Mouse (Mus musculus) MEL (cell line): ENCODE measurements at regions not wholly inside any gene's neighbourhood (a gene's known extent, or its start where the extent isn't known, plus 50 kb on each side); places are given as distances from the start of the nearest gene placed in this dataset.

Experiments used
- DNase-seq: peaks from one replicate; pipeline ENCODE4 v3.0.0; 2011; ENCODE audit warnings: low read depth, low spot score
- H3K27ac ChIP-seq: 2 replicates; pipeline ENCODE4 v1.5.1; 2012; ENCODE audit warnings: low read depth, mild to moderate bottlenecking, control low read depth, low read length, moderate library complexity; ENCODE audit not compliant: control insufficient read depth
- H3K27me3 ChIP-seq, 2 experiments: fragments of 150-350 bp in 1 of 2; sonication (generic) in 1 of 2; 2 replicates each; pipeline ENCODE4 v1.6.1; 2012; ENCODE audit warnings: low read length in 2 of 2, mild to moderate bottlenecking in 2 of 2, improper control_type of control experiment in 1 of 2, moderate library complexity in 1 of 2; ENCODE audit not compliant: insufficient read depth in 2 of 2, control insufficient read depth in 1 of 2
- H3K36me3 ChIP-seq, 2 experiments: 2 replicates each; pipeline ENCODE4 v1.6.1; 2012 to 2014; ENCODE audit warnings: low read length in 2 of 2, improper control_type of control experiment in 1 of 2, inconsistent platforms in 1 of 2, mild to moderate bottlenecking in 1 of 2; ENCODE audit not compliant: insufficient read depth in 2 of 2, control insufficient read depth in 1 of 2
- H3K4me1 ChIP-seq, 2 experiments: fragments of 150-350 bp in 1 of 2; sonication (generic) in 1 of 2; 2 replicates each; pipeline ENCODE4 v1.6.1; 2012; ENCODE audit warnings: low read length in 2 of 2, improper control_type of control experiment in 1 of 2, mild to moderate bottlenecking in 1 of 2; ENCODE audit not compliant: insufficient read depth in 2 of 2, control insufficient read depth in 1 of 2
- H3K4me3 ChIP-seq, 2 experiments: fragments of 150-350 bp in 1 of 2; sonication (generic) in 1 of 2; 2 replicates each; pipeline ENCODE4 v1.5.1; 2012; ENCODE audit warnings: low read depth in 2 of 2, low read length in 2 of 2, mild to moderate bottlenecking in 2 of 2, moderate library complexity in 2 of 2, control low read depth in 1 of 2, improper control_type of control experiment in 1 of 2; ENCODE audit not compliant: control insufficient read depth in 1 of 2, insufficient read depth in 1 of 2
- H3K79me2 ChIP-seq: 2 replicates; pipeline ENCODE4 v1.6.1; 2012; ENCODE audit warnings: mild to moderate bottlenecking, low read length, moderate library complexity; ENCODE audit not compliant: control insufficient read depth, poor library complexity, insufficient read depth
- H3K9ac ChIP-seq: 2 replicates; pipeline ENCODE4 v1.6.1; 2012; ENCODE audit warnings: low read depth, mild to moderate bottlenecking, control low read depth, low read length, moderate library complexity; ENCODE audit not compliant: control insufficient read depth, poor library complexity, severe bottlenecking
- H3K9me3 ChIP-seq: fragments of 150-350 bp; sonication (generic); replicated peaks from 2 replicates; pipeline ENCODE4 v1.6.1; 2012; ENCODE audit warnings: mild to moderate bottlenecking, low read length, improper control_type of control experiment, moderate library complexity; ENCODE audit not compliant: insufficient read depth
- BHLHE40 ChIP-seq: IDR thresholded peaks from 2 replicates; pipeline ENCODE4 v1.6.1; 2012; ENCODE audit warnings: low read depth, mild to moderate bottlenecking, inconsistent platforms, low read length, improper control_type of control experiment, borderline replicate concordance
- CHD1 ChIP-seq: IDR thresholded peaks from 2 replicates; pipeline ENCODE4 v1.6.1; 2012; ENCODE audit warnings: low read depth, mild to moderate bottlenecking, inconsistent platforms, low read length, improper control_type of control experiment
- CTCF ChIP-seq, 3 experiments: IDR thresholded peaks in 2 of 3; conservative IDR thresholded peaks in 1 of 3; 2 replicates each; pipeline ENCODE4 v1.5.1; 2011 to 2012; ENCODE audit warnings: low read length in 3 of 3, low read depth in 2 of 3, mild to moderate bottlenecking in 2 of 3, improper control_type of control experiment in 1 of 3, inconsistent platforms in 1 of 3, mixed read lengths in 1 of 3, moderate library complexity in 1 of 3; ENCODE audit not compliant: control insufficient read depth in 1 of 3, insufficient read depth in 1 of 3, poor library complexity in 1 of 3, severe bottlenecking in 1 of 3
- ELF1 ChIP-seq: IDR thresholded peaks from 2 replicates; pipeline ENCODE4 v1.6.1; 2014; ENCODE audit warnings: low read depth, mild to moderate bottlenecking, inconsistent platforms, low read length, improper control_type of control experiment, moderate library complexity
- GABPA ChIP-seq: IDR thresholded peaks from 2 replicates; pipeline ENCODE4 v1.6.1; 2012; ENCODE audit warnings: low read depth, mild to moderate bottlenecking, inconsistent platforms, low read length, improper control_type of control experiment, moderate library complexity
- GATA1 ChIP-seq: IDR thresholded peaks from 2 replicates; pipeline ENCODE4 v1.6.1; 2011; ENCODE audit warnings: low read depth, low read length, improper control_type of control experiment
- JUND ChIP-seq: IDR thresholded peaks from 2 replicates; pipeline ENCODE4 v1.6.1; 2011; ENCODE audit warnings: low read depth, mild to moderate bottlenecking, improper control_type of control experiment, low read length
- RAD21 ChIP-seq: IDR thresholded peaks from 2 replicates; pipeline ENCODE4 v1.6.1; 2011; ENCODE audit warnings: mild to moderate bottlenecking, low read depth, low read length, improper control_type of control experiment
- SIN3A ChIP-seq: IDR thresholded peaks from 2 replicates; pipeline ENCODE4 v1.6.1; 2012; ENCODE audit warnings: low read length, improper control_type of control experiment, inconsistent platforms
- SMC3 ChIP-seq: IDR thresholded peaks from 2 replicates; pipeline ENCODE4 v1.6.1; 2011; ENCODE audit warnings: low read depth, low read length, improper control_type of control experiment
- USF1 ChIP-seq: IDR thresholded peaks from 2 replicates; pipeline ENCODE4 v1.6.1; 2014; ENCODE audit warnings: low read depth, mild to moderate bottlenecking, inconsistent platforms, low read length, improper control_type of control experiment, moderate library complexity
- ZC3H11A ChIP-seq: IDR thresholded peaks from 2 replicates; pipeline ENCODE4 v1.6.1; 2012; ENCODE audit warnings: low read depth, mild to moderate bottlenecking, inconsistent platforms, low read length, improper control_type of control experiment

DNA sequence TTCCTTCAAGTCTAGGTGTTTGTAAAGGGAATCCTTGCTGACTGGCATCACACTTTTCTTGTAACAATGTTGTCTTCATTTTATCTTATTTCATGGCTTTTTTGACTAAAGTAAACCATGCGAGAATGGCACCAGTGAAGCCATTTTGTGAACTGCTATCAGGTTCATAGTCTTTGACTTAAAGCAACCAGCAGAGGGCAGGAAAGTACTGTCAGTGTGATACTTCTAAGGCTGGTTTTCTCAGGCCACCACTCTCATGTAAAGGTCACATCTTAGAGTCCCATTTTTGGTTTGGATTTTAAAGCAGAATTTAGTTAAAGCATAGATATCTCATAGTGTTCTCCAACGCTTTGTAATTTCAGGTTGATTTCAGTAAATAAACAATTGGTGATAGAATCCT is 83.2 kb downstream of the Rbm11 start:
- Histone ChIP-seq H3K36me3 (no peaks in the 10 kb centered on the region), H3K4me3 (no peak overlapping the region), H3K9me3 (no peaks in the 10 kb centered on the region), H3K27me3 (no peaks in the 10 kb centered on the region; a peak in 1 of 4 replicates), H3K4me1 (no peaks in the 10 kb centered on the region)
- peak; percentile 78 for DNase-seq
- TF ChIP-seq ZC3H11A: peak; percentile 93
- no peak for TF ChIP-seq JUND
- no peak for TF ChIP-seq CHD1
- TF ChIP-seq USF1: no peak
- peak; percentile 39 to 86 (median 57) for TF ChIP-seq CTCF (IDR thresholded peaks at IDR 0.05 in 2 of 3, conservative IDR thresholded peaks at IDR 0.05 in 1 of 3; ENCODE audit: control insufficient read depth in 1 of 3, insufficient read depth in 1 of 3, low read depth in 2 of 3, low read length in 3 of 3, poor library complexity in 1 of 3, severe bottlenecking in 1 of 3)
- 0 out of 2 replicates have a peak, but pooled peaks have one; percentile 18 for TF ChIP-seq GATA1
- peak; percentile 87 for TF ChIP-seq SMC3
- no peak for TF ChIP-seq GABPA
- TF ChIP-seq RAD21: peak; percentile 97
- TF ChIP-seq, all 39 proteins: peak for 5
- H3K27ac ChIP-seq: no peak overlapping the region
- no peaks in the 10 kb centered on the region for H3K79me2 ChIP-seq
- H3K9ac ChIP-seq: no peak overlapping the region

DNA sequence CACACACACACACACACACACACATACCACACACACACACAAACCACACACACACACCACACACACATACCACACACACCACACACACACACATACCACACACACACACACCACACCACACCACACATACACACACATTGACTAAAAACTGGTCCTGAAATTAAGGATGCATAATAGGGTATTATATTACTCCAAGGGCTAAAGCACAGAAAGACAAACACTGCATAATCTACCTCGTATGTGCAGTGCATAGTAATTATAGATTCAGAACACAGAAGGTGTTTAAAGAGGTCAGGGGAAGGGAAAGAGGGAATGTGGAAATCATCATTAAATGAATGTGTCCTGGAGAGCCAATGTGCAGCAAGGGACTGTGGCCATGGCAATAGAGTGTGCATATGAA is 84.5 kb downstream of the Rbm11 start:
- no peak overlapping the region for H3K4me3 ChIP-seq
- no peaks in the 10 kb centered on the region for H3K79me2 ChIP-seq
- H3K27ac ChIP-seq: no peak overlapping the region
- no peak for DNase-seq
- no peaks in the 10 kb centered on the region for H3K4me1 ChIP-seq
- TF ChIP-seq ELF1 (no peak), BHLHE40 (no peak), SIN3A (no peak), GABPA (no peak), ZC3H11A (no peak)
- no peak overlapping the region for H3K9ac ChIP-seq
- no peaks in the 10 kb centered on the region; a peak in 1 of 4 replicates for H3K27me3 ChIP-seq
- no peaks in the 10 kb centered on the region for H3K9me3 ChIP-seq
- no peaks in the 10 kb centered on the region for H3K36me3 ChIP-seq
